Mouse (Mus musculus): ENCODE results near the gene Nlgn1. TPM values are rescaled to one million over a fixed set of nuclear protein-coding genes. Genes with fewer than 3 reads are reported as not detected.

The Nlgn1 gene
- 0.11 and 0.23 TPM in 2 replicates for polyA plus RNA-seq (2014; fragmentation: Nextera tagmentation; extraction: Ambion mirVana)

DNA sequence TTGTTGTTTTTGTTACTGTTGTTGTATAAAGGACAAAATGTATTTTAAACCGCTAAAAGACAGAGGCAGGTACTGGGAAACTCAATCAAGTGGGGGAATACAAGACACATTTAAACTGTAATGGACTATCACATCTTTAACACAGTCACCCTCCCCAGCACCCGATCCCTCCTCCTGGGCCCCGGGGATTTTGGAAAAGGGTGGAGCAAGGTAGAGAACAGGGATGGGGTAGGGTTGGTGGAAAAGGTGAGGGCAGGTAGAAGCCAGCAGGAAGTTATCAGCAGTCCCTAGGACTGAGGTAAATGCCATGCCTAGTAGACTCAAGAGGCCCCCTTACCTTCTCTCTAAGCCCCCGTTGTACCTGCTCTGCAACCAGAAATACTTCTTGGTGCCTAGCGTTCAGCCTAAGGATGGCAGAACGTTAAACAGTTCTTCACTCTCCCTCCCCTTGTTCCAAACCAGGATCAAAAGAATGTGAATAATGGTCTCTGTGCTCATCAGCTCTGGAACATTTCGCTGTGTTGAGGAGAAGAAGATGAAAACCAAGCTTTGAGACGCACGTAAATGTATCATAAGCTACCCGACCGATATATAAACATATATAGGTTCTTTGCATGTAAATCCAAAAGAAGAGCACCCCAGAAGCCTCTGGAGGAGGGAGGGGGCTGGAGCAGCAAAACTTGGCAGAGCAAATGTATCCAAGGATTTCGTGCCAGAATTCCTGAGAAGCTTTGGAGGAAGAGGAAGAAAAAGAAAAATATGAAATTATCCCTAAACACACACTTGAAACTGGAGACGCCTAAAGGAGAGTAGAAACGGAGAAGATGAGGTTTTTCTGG, at the start of gene Nlgn1:
Nlgn1 (minus strand) TSS at position 61 of the 839 bp plus-strand sequence.
- H3K27me3 ChIP-seq (ENCODE audit: control insufficient read depth, insufficient read depth, low read length): peaks cover 40% of the 10 kb centered on the region
- no peak for ATAC-seq (replicated peaks; ENCODE audit: insufficient number of reproducible peaks, low FRiP score, low TSS enrichment)
- H3K4me1 ChIP-seq (ENCODE audit: control insufficient read depth, insufficient read depth, low read length): no peaks in the 10 kb centered on the region
- H3K9ac ChIP-seq (ENCODE audit: low read depth, low read length): peak within 1 kb of the TSS; percentile 43; the same call in 1 of the 2 replicates
- WGBS (ENCODE audit: insufficient replicate concordance): 2% methylated on average over 14 of the region's 14 CpGs
- peak within 1 kb of the TSS; percentile 57 for H3K4me3 ChIP-seq (ENCODE audit: low read depth, low read length)
- peak within 1 kb of the TSS; percentile 94 for H3K4me2 ChIP-seq
- H3K36me3 ChIP-seq (ENCODE audit: control insufficient read depth, insufficient read depth, low read length): no peaks in the 10 kb centered on the region
- no peak within 1 kb of the TSS for H3K27ac ChIP-seq (ENCODE audit: low read depth, low read length)
- no peaks in the 10 kb centered on the region for H3K9me3 ChIP-seq (replicated peaks; ENCODE audit: control insufficient read depth, low read length)

DNA sequence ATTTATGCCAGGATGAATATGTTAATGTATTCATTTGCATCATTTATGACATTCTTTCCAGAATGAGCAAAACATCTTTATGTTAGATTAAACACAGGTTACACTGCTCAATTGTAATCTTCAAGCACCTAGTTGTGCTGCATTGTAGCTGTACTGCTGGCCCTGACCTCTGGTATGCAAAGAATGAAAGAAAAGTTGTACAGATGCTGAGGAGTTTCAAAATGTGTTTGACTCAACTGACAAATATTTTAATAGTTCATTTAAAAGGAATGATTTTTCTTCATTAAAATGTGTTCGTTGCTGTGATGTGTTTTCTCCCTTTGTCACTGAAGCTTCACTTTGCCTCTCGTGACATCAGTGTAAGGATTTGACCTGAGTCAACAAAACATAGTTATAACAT, 46.0 kb upstream of the Nlgn1 start:
- H3K4me1 ChIP-seq (ENCODE audit: control insufficient read depth, insufficient read depth, low read length): no peaks in the 10 kb centered on the region
- H3K4me3 ChIP-seq (ENCODE audit: low read depth, low read length): no peak overlapping the region
- H3K9me3 ChIP-seq (replicated peaks; ENCODE audit: control insufficient read depth, low read length): no peaks in the 10 kb centered on the region
- no peaks in the 10 kb centered on the region for H3K36me3 ChIP-seq (ENCODE audit: control insufficient read depth, insufficient read depth, low read length)
- H3K4me2 ChIP-seq: no peak overlapping the region
- no peak overlapping the region for H3K9ac ChIP-seq (ENCODE audit: low read depth, low read length)
- no peak overlapping the region for H3K27ac ChIP-seq (ENCODE audit: low read depth, low read length)
- no peaks in the 10 kb centered on the region for H3K27me3 ChIP-seq (ENCODE audit: control insufficient read depth, insufficient read depth, low read length)
- 74% methylated on average over 2 of the region's 2 CpGs for WGBS (ENCODE audit: insufficient replicate concordance)
- no peak for ATAC-seq (replicated peaks; ENCODE audit: insufficient number of reproducible peaks, low FRiP score, low TSS enrichment)

DNA sequence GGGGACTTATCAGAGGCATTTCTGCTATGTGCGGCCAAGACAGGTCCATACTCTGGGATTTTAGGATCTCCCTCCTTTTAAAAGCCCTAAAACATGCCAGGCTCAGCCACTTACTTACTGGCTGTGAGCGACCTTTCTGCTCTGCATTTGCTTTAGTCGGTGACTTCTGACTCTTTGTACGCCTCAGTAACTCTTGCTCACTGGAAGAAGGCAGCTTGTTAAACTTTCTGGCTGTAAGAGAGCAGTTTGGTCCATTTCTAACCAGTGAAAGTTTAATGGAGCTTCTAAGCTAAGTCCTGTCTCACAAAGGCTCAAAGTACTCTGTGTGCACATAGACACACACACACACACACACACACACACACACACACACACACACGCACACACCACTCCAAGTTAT, 22.8 kb upstream of the Nlgn1 start:
- Histone ChIP-seq H3K9me3 (replicated peaks; ENCODE audit: control insufficient read depth, low read length) (no peaks in the 10 kb centered on the region), H3K4me3 (ENCODE audit: low read depth, low read length) (no peak overlapping the region), H3K9ac (ENCODE audit: low read depth, low read length) (no peak overlapping the region), H3K36me3 (ENCODE audit: control insufficient read depth, insufficient read depth, low read length) (no peaks in the 10 kb centered on the region), H3K27me3 (ENCODE audit: control insufficient read depth, insufficient read depth, low read length) (no peaks in the 10 kb centered on the region), H3K27ac (ENCODE audit: low read depth, low read length) (no peak overlapping the region), H3K4me2 (no peak overlapping the region), H3K4me1 (ENCODE audit: control insufficient read depth, insufficient read depth, low read length) (no peaks in the 10 kb centered on the region)
- ATAC-seq (replicated peaks; ENCODE audit: insufficient number of reproducible peaks, low FRiP score, low TSS enrichment): no peak
- 77% methylated on average over 5 of the region's 5 CpGs for WGBS (ENCODE audit: insufficient replicate concordance)

DNA sequence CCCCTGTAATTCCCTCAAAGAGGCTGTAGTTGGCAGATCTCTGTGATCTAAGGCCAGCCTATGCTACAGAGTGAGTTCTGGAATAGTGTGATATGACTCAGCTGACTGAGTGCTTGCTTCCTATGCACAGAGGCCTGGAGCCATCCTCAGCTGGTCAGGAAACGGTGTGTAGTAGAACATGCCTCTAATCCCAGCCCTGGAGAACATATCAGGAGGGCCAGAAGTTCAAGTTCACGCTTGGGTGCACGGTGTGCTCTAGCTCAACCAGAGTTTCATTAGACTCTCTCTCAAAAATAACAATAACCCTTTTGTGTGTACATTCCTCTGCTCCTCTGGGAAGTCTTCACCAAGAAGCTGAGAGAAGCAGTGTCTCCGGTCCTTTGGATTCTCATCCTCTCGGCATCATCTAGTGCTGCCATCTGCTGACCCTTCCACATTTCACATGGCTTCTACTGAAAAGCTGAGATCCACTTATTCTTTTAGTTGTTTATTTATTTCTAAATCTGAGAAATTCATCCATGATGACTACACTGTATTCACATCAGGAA, 22.3 kb upstream of the Nlgn1 start:
- Histone ChIP-seq H3K36me3 (ENCODE audit: control insufficient read depth, insufficient read depth, low read length) (no peaks in the 10 kb centered on the region), H3K9me3 (replicated peaks; ENCODE audit: control insufficient read depth, low read length) (no peaks in the 10 kb centered on the region), H3K4me2 (no peak overlapping the region), H3K4me1 (ENCODE audit: control insufficient read depth, insufficient read depth, low read length) (no peaks in the 10 kb centered on the region), H3K27ac (ENCODE audit: low read depth, low read length) (no peak overlapping the region), H3K9ac (ENCODE audit: low read depth, low read length) (no peak overlapping the region), H3K4me3 (ENCODE audit: low read depth, low read length) (no peak overlapping the region), H3K27me3 (ENCODE audit: control insufficient read depth, insufficient read depth, low read length) (no peaks in the 10 kb centered on the region)
- 76% methylated on average over 5 of the region's 5 CpGs for WGBS (ENCODE audit: insufficient replicate concordance)
- no peak for ATAC-seq (replicated peaks; ENCODE audit: insufficient number of reproducible peaks, low FRiP score, low TSS enrichment)

DNA sequence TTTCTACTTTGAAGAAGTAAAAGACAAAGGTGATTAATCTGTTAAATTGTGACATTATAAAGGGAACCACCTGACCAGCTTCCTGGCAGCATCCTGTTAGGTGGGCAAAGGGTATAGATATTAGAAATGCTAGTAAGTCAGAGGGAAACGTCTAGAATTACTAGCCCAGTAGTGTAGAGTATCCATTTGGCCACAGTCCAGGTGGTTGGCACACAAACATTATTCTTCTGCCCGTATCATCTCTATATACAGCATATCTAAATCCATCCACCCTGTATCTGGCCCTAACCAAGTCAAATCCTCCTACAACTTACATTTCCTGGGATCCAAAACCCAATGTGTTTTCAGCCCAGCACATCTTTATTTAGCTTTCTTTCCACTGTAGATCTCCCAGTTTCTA, 5.2 kb upstream of the Nlgn1 start:
- Histone ChIP-seq H3K27ac (ENCODE audit: low read depth, low read length) (no peak overlapping the region), H3K4me1 (ENCODE audit: control insufficient read depth, insufficient read depth, low read length) (no peaks in the 10 kb centered on the region), H3K4me3 (ENCODE audit: low read depth, low read length) (no peak overlapping the region), H3K9me3 (replicated peaks; ENCODE audit: control insufficient read depth, low read length) (no peaks in the 10 kb centered on the region), H3K9ac (ENCODE audit: low read depth, low read length) (no peak overlapping the region), H3K27me3 (ENCODE audit: control insufficient read depth, insufficient read depth, low read length) (peaks cover 20% of the 10 kb centered on the region), H3K4me2 (no peak overlapping the region), H3K36me3 (ENCODE audit: control insufficient read depth, insufficient read depth, low read length) (no peaks in the 10 kb centered on the region)
- 59% methylated on average over 2 of the region's 2 CpGs for WGBS (ENCODE audit: insufficient replicate concordance)
- ATAC-seq (replicated peaks; ENCODE audit: insufficient number of reproducible peaks, low FRiP score, low TSS enrichment): no peak

DNA sequence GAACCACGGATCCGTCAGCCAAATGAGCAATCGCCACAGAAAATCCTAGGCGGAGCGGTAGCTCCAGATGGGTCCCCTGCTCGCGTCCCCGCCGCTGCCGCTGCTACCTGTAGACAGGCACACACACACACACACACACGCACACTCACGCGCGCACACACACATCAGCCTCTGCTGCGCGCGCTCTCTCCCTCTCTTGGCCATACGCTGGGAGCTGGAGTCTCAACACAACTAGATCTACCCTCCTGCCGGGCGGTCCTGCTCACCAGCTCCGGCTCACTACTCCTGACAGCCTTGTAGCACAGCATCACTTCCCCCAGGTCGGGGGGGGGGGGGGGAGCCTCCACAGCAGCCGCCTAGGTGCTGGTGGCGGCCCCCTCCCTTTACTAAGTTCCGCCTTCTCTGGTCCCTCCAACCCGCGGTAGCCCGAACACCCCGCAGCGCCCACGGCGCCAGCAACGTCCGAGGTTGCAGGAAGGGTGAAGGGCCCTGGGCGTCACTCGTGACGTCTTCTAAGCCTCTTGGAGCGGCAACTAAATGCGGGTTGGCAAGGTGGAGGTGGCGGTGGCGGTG, 1.1 kb upstream of the Nlgn1 start:
- no peaks in the 10 kb centered on the region for H3K4me1 ChIP-seq (ENCODE audit: control insufficient read depth, insufficient read depth, low read length)
- WGBS (ENCODE audit: insufficient replicate concordance): 1% methylated on average over 39 of the region's 41 CpGs
- H3K27me3 ChIP-seq (ENCODE audit: control insufficient read depth, insufficient read depth, low read length): peaks cover 40% of the 10 kb centered on the region

DNA sequence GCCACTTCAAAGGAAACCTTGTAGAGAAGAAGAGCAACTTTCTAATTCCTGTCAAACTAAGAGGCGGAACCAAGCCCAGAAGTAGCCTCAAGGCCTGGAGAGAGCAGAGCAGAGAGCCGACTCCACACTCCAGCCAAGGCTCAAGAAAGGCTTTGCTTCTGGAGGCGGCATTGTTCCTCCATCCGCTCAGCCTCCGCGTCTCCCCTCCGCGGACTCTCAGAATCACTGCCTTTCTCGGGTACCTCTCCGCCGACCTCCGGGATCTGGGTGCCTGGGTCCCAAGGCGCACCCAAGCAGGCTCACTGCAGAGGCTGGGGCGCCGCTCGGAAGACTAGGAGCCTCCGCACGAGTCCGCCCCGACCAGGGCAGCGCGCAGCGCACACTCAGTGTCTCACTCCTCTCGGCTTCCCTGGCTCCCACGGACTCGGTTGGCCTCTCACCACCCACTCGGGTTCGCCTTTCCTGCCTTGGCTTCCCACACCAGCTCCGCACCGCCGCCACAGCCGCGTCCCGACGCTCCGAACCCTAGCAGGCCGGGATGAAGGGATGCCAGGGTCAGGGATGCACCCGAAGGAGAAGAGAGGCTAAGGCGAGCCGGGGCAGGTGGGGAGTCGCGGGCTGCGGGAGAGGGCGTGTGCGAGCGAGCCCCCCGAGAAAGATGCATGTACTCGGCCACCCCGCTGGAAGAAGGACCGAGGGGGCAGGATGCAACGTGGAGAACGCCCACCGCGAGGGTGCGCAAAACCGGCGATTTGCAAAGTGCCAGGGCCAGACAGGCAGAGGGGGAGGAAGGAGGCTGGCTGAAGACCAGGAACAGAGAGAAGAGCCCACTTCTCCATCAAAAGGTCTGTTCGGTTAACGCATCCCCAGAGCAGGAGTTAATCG, 841 bp downstream of the Nlgn1 start:
- Histone ChIP-seq H3K9me3 (replicated peaks; ENCODE audit: control insufficient read depth, low read length) (no peaks in the 10 kb centered on the region), H3K4me3 (ENCODE audit: low read depth, low read length) (peak overlapping the region; percentile 57), H3K27me3 (ENCODE audit: control insufficient read depth, insufficient read depth, low read length) (peaks cover 40% of the 10 kb centered on the region), H3K27ac (ENCODE audit: low read depth, low read length) (no peak overlapping the region), H3K4me2 (peak overlapping the region; percentile 80), H3K4me1 (ENCODE audit: control insufficient read depth, insufficient read depth, low read length) (no peaks in the 10 kb centered on the region), H3K36me3 (ENCODE audit: control insufficient read depth, insufficient read depth, low read length) (no peaks in the 10 kb centered on the region), H3K9ac (ENCODE audit: low read depth, low read length) (peak overlapping the region; percentile 39; the same call in 1 of the 2 replicates)
- WGBS (ENCODE audit: insufficient replicate concordance): under 1% methylated on average over 54 of the region's 60 CpGs
- peak; percentile 65 for ATAC-seq (replicated peaks; ENCODE audit: insufficient number of reproducible peaks, low FRiP score, low TSS enrichment)

More for the DNA sequence above, 1.1 kb upstream of the Nlgn1 start:
- H3K9ac ChIP-seq (ENCODE audit: low read depth, low read length): peak overlapping the region; percentile 43; the same call in 1 of the 2 replicates
- peak overlapping the region; percentile 54 for H3K4me3 ChIP-seq (ENCODE audit: low read depth, low read length)
- H3K27ac ChIP-seq (ENCODE audit: low read depth, low read length): no peak overlapping the region
- no peaks in the 10 kb centered on the region for H3K36me3 ChIP-seq (ENCODE audit: control insufficient read depth, insufficient read depth, low read length)
- ATAC-seq (replicated peaks; ENCODE audit: insufficient number of reproducible peaks, low FRiP score, low TSS enrichment): 0 out of 2 replicates have a peak, but pooled peaks have one; percentile 39
- H3K4me2 ChIP-seq: peak overlapping the region; percentile 94
- no peaks in the 10 kb centered on the region for H3K9me3 ChIP-seq (replicated peaks; ENCODE audit: control insufficient read depth, low read length)

DNA sequence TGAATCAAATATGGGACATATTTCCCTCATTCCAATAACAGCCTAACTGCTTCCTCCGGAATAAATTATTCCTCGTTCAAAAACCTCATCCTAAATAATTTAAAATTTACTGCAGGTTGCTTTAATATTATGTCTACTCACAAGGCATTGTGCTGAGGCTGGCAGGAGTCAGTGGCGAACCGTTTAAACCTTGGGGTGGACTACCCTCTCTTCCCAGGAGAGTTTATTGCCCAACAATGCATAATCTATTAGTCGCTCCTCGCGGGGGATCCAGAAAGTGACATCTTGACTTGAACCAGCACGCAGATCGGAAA, 1.4 kb downstream of the Nlgn1 start:
- Histone ChIP-seq H3K4me1 (ENCODE audit: control insufficient read depth, insufficient read depth, low read length) (no peaks in the 10 kb centered on the region), H3K36me3 (ENCODE audit: control insufficient read depth, insufficient read depth, low read length) (no peaks in the 10 kb centered on the region), H3K9me3 (replicated peaks; ENCODE audit: control insufficient read depth, low read length) (no peaks in the 10 kb centered on the region), H3K27me3 (ENCODE audit: control insufficient read depth, insufficient read depth, low read length) (peaks cover 40% of the 10 kb centered on the region), H3K4me3 (ENCODE audit: low read depth, low read length) (peak overlapping the region; percentile 57), H3K27ac (ENCODE audit: low read depth, low read length) (no peak overlapping the region), H3K4me2 (peak overlapping the region; percentile 80), H3K9ac (ENCODE audit: low read depth, low read length) (no peak overlapping the region)
- ATAC-seq (replicated peaks; ENCODE audit: insufficient number of reproducible peaks, low FRiP score, low TSS enrichment): no peak
- 9% methylated on average over 9 of the region's 9 CpGs for WGBS (ENCODE audit: insufficient replicate concordance)

All from heart, embryonic 11.5 days (tissue).